Mouse (Mus musculus) lung, postnatal 4 days (tissue): ENCODE results near the gene Otogl.
A peak's percentile ranks its signal among the peaks of the same experiment; 100 is the strongest.

Source experiments
- DNase-seq, 2 experiments: peaks; one replicate each; pipeline ENCODE4 v3.0.0; 2021

The Otogl gene

GRCm38 (mm10) chr10:107905274-107906034, 6.5 kb downstream of the Otogl start:
- DNase-seq = no peak

DNA sequence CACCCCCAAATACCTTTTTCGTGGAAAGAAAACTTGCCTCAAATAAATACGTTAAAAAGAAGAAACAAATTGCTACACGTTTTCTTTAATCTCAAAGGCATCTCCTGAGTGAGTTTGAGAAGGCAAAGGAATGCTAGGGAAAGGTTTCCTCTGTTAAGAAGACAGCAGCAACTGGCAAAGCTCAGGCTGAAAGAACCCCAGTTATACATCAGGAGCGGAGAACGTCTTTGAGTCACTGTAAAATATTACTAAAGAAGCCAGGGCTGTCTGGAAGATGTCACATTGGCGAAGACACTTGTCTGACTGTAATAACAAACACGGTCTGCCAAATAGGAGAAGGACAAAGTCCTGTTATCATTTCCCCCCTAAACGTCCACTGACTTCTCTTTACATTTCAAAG, 10.0 kb downstream of the Otogl start:
- DNase-seq = no peak

DNA sequence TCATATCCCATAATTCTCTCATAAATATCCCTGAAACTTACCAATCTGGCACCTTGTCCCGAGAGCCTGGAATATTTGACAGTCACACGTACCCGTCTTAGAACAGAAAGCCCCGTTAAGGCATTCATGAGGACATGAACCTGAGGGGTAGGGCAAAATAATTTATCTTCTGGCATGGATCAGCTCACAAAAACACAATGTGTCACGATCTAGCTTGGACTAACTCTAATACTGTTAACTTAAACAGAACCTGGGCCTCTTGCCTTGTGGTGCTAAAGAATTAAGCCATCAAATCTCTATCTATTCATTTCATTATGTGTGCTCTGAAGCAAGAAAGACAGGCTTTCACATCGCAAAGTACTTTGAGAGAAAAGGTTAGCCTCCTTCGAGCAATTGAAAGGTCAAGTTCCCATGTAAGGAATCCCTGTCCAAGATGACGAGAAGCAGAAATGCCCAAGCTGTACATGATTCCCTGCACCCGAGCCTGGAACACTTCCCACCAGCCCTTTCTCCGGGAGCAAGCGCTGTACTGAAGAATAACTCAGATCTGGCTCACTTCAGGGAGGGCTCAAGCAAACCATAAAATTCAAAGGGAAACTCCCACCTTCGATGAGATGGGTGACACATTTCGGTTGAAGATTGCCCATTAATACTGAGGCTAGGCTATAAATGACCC, 10.6 kb downstream of the Otogl start:
- no peak for DNase-seq

- no peak for DNase-seq
These were observed 12.0 kb downstream of the Otogl start for GRCm38 (mm10) chr10:107899946-107900345.

DNA sequence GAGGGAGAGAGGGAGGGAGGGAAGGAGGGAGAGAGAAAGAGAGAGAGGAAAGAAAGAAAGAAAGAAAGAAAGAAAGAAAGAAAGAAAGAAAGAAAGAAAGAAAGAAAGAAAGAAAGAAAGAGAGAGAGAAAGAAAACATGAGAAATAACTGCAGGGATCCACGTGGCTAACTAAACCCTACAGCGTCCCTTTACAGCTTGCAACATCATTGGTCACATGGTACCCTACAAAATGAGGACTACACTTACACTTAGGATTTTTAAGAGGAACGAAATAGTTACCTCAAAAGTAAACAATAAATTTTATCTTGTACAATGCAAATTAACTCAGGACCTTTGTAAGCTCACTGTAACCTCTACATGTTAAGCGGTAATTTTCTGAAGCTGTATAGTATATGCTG, 15.8 kb downstream of the Otogl start:
- no peak for DNase-seq

DNA sequence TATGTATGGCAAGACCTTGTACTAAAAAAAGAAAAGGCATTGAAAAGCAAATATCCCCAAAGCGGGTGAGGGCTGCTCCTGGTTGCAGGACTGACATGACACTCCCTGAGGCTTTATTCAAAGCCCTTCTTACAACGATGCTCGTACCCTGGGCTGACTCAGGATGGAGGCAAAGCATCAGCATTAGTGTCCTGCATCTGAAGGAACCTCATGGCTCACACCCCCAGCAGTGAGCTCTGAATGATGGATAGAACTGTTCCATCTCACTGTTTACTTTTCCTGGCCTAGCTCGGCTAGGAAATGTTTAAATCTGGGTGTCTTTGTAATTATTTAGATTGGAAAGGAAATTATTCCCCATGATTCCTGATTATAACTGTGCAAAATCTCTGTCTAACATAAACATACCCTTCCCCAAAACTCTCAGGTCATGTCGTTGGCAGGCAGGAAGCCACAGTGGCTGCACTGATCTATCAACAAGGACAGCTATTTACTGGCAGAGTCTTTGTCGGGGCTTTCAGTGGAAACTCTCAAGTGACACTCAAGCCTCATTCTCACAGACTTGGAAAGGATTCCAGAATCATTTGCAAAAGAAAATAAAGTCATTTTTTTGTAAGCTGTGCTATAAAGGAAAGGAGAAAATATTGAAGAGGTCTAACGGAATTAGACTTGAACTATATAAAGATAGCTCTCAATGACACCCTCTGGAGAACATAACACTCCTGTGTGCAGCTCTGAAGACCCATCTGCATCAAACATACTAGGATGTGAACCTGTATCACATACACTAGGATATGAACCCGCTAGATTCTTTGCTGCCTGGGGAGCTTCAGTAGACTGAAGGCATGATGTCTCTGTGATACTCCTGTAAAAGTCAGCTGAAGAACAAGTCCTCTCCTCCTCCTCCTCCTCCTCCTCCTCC, 17.0 kb downstream of the Otogl start:
- peak; percentile 32 to 58 for DNase-seq

DNA sequence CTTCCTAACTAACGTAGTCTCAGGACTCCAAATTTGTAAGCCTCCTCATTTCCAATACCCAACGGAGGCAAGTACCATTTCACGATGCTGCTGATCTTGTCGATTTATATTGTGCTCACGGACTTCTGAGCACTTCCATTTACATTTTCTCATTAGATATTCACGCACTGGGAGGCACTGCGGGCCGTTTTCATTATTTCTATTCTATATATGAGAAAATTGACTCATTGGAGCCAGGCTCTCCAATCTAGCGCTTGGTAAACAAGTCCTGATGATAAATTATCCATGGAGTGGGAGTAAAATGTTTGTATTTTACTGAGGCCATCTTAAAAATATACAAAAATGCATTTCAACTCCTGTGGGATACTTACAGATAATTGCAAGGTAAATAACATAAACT, 21.5 kb downstream of the Otogl start:
- no peak for DNase-seq

GRCm38 (mm10) chr10:107872542-107872941, 39.4 kb downstream of the Otogl start:
- no peak for DNase-seq

- no peak for DNase-seq
These were observed 39.8 kb downstream of the Otogl start for GRCm38 (mm10) chr10:107872109-107872508.

DNA sequence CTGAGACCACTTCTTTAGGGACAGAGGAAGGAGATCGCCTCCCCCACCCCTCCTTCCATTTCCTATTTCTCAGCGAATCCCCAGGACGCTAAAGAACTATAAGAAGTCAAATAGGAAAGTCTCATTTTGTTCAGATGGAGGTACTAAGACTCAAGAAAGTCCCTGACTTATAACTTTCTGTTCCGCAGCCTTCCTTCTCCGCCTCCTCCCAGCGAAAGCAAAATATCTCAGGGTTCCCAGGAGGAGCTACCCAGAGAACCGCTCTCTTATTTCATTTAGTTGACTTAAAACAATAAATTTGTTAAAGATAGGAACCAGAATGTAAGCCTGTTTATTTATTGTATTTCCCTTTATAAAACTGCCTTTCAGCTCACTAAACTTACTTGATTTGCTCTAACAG, 41.4 kb downstream of the Otogl start:
- DNase-seq = no peak

DNA sequence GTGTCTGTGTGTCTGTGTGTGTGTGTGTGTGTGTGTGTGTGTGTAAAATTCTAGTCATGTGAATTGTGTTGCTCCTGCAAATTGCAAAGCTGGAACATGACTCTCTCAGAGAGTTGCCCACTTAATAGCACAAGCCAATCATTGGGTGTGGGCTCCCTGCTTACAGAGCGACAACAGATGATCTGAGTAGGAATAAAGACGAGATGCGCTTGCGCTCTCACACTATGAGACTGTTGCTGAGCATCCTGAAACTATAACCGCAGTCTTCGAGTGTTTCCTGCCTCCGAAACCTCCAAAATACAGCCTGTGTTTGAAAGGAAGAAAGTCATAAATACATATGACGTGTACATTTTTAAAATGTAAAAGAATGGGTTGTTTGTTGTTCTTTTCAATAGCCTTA, 43.0 kb downstream of the Otogl start:
- no peak for DNase-seq

DNA sequence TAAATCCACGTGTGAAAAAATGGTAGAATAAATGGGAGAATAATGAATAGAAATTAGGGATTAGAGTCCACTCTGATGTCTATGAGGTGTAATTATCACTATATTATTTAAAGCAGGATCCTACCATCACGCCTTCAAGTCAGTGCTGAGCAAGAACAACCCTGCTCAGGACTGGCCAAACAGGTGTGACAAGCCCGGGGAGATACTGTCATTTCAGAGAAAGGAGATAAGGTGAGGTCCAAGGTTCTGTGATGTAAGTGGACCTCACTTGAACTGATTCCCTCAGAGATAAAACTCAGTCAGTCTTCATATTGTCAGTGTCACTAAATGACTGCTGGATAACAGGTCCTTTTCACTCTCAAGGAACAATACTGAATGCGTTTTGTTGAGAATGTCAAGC, 44.5 kb downstream of the Otogl start:
- no peak for DNase-seq

- DNase-seq = no peak
These were observed 51.6 kb downstream of the Otogl start for GRCm38 (mm10) chr10:107860235-107860917.

DNA sequence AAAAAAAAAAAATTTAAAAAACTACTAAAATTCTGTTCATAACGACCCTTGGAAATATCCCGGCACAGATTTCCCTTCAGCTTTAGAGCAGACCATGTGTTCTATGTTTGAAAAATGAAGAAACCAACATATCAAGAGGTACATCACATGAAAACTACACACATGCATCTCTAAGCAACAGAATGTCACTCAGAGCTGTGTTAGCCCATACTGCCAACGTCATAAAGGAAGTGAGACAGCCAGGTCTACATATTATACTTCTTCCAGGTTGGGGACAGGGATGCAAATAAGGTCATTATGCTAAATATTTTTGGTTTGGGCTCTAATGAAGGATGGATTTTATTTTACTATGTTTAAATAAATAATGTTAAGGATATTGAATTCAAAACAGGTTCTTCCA, 52.7 kb downstream of the Otogl start:
- no peak for DNase-seq

DNA sequence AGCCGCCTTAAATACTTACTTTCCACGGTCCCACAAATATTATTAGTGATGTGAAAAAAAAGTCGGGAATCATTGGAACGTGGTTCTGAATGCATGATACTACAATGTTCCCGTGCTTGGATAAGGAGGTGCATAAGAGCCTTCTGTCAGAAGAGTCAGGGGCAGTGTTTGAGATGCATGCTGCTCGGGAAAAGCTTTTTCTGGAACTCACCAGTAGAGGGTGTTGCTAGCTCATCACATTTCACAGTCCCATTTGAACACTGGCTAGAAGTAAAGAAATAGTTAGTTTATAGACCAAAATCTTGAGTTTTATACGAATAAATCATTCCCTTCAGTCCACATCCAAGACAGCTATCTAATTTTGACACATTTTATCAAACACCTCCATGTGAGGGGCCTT, 53.2 kb downstream of the Otogl start:
- peak in 1 of 2 experiments; percentile 33 for DNase-seq

- no peak for DNase-seq
These were observed 67.0 kb downstream of the Otogl start for GRCm38 (mm10) chr10:107844906-107845305.

- no peak for DNase-seq
These were observed 77.3 kb downstream of the Otogl start for GRCm38 (mm10) chr10:107834452-107835239.

GRCm38 (mm10) chr10:107829151-107829550, 82.8 kb downstream of the Otogl start:
- DNase-seq = no peak

GRCm38 (mm10) chr10:107813814-107814483, 98.0 kb downstream of the Otogl start:
- DNase-seq = no peak

- DNase-seq = peak in 1 of 2 experiments; percentile 24
These were observed 101.1 kb downstream of the Otogl start for GRCm38 (mm10) chr10:107810649-107811398.

DNA sequence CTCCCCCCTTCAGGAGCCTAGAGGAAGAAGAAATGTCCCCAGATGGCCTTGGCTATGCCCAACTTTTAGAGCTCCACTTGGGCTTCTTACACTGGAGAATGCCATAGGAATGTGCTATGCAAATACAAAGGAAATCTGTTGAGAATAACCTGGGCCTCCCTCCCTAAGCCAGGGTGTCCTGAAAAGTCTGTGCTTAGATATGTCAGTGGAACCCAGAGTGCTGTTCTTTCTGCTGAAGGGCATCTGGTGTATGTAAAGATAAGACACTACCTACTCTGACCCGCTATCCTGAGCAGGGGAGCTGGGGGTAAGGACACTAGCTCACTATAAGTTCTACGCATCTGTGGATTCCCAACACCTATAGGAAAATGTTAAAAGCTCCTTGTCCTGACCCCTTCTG, 106.7 kb downstream of the Otogl start:
- DNase-seq = no peak
